Mouse (Mus musculus) midbrain, embryonic 12.5 days (tissue): ENCODE measurements at regions not wholly inside any gene's neighbourhood (a gene's known extent, or its start where the extent isn't known, plus 50 kb on each side); places are given as distances from the start of the nearest gene placed in this dataset.

Experiments used
- ATAC-seq: fragments of 200-750 bp; cut with Nextera tagmentation; 2 replicates; pipeline ENCODE4 v1.8.0; 2017; ENCODE audit warnings: low read depth, moderate TSS enrichment, moderate library complexity; ENCODE audit not compliant: low FRiP score
- H3K27ac ChIP-seq: fragments of 300-500 bp; sonication (generic); replicated peaks from 2 replicates; pipeline ENCODE4 v1.5.1; 2016; ENCODE audit warnings: mild to moderate bottlenecking
- H3K27me3 ChIP-seq: fragments of 300-500 bp; sonication (generic); 2 replicates; pipeline ENCODE4 v1.6.1; 2016; ENCODE audit warnings: mild to moderate bottlenecking
- H3K36me3 ChIP-seq: fragments of 300-500 bp; sonication (generic); 2 replicates; pipeline ENCODE4 v1.6.1; 2016
- H3K4me1 ChIP-seq: fragments of 300-500 bp; sonication (generic); 2 replicates; pipeline ENCODE4 v1.6.1; 2016
- H3K4me2 ChIP-seq: fragments of 300-500 bp; sonication (generic); replicated peaks from 2 replicates; pipeline ENCODE4 v1.6.1; 2016; ENCODE audit warnings: mild to moderate bottlenecking, moderate library complexity
- H3K4me3 ChIP-seq: fragments of 300-500 bp; sonication (generic); 2 replicates; pipeline ENCODE4 v1.5.1; 2016; ENCODE audit warnings: mild to moderate bottlenecking
- H3K9ac ChIP-seq: fragments of 300-500 bp; sonication (generic); replicated peaks from 2 replicates; pipeline ENCODE4 v1.6.1; 2016; ENCODE audit warnings: mild to moderate bottlenecking, moderate library complexity
- H3K9me3 ChIP-seq: fragments of 300-500 bp; sonication (generic); 2 replicates; pipeline ENCODE4 v1.6.1; 2016; ENCODE audit warnings: mild to moderate bottlenecking
- WGBS: fragments of 180-500 bp; shearing (Covaris S2); methylation state at CpG from one replicate; pipeline ENCODE4 v1.1.7; 2016; 5-methylcytosine and 5-hydroxymethylcytosine counted together

DNA sequence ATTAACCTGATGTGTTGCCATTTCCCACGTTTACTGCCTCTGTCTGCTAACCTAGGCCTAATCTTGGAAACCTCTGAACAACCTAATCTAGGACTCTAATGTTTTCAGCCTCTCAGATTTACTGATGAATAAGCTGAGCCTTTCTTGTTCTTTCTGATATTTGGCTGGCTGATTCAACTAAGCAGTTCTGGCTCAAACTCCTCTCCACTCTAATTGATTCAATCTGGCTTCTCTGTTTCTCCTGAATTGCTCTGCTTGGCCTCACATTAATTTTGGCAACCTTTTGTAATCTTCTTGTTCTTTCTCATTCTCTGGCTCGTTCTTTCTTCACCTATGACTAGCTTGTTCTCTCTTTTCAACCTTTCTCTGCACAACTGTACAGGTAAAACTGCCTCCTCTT, 1561.2 kb upstream of the Zeb2 start:
- no peak for ATAC-seq
- Histone ChIP-seq H3K4me1 (no peaks in the 10 kb centered on the region), H3K36me3 (no peaks in the 10 kb centered on the region), H3K27ac (no peak overlapping the region), H3K9me3 (no peaks in the 10 kb centered on the region), H3K4me3 (no peak overlapping the region), H3K27me3 (no peaks in the 10 kb centered on the region), H3K9ac (no peak overlapping the region), H3K4me2 (no peak overlapping the region)
- WGBS: 52% methylated on average over 2 of the region's 2 CpGs

DNA sequence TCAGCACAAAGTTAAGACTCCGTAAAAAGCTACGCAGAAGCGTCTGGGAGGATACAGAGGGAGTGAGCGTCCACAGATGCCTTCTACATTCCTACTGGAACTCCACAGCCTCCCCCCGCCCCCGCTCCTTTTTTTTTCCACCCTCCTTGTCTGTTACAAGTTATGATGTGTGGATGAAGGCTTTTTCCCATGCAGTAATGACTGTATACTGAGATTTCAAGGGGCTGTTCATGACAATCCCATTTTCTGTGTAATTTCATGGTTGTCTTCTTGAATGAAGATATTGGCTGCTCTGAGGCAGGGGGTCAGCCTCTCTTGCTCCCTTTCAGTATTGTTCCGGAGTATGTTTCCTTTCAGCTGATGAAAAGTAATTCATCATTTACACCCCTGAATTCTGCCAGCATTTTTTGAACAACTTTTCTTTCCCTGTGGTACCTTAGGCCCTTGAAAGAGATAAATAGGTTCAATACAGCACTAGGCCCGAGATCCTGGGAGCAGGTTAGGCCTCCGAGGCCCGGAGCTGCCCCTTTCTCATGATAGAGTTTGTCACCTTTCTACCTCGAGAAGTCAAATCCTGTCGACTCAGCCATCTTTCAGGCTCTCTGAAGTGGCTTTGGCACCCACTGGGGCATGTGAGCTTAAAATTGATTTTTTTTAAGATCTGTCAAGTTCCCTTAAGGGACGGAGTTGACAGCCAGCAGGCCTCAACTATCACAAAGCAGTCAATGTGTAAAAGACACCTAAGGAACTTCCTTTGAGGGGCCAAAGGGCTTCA, 1552.5 kb upstream of the Zeb2 start:
- H3K27ac ChIP-seq: peak overlapping the region; percentile 60
- ATAC-seq: peak; percentile 84

DNA sequence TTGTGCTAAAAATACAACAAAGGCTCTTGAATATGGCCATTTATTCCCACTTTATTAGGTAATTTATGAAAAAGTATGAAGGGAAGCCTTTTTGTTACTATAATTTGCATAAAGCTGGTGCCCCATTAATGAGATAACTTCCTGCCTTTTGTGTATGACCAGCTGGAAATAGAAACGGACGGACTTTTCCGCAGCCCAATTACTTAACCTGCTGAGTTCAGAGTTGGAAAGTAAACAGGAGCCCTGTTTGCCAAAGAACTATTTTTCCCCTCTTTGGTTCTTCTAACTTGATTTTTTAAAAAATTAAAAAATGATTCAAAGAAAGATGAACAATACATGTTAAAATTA, 1549.8 kb upstream of the Zeb2 start:
- Histone ChIP-seq H3K9ac (no peak overlapping the region), H3K4me1 (peaks cover 12% of the 10 kb centered on the region), H3K36me3 (no peaks in the 10 kb centered on the region), H3K27me3 (no peaks in the 10 kb centered on the region), H3K9me3 (no peaks in the 10 kb centered on the region), H3K4me2 (peak overlapping the region; percentile 34; the same call in 1 of the 2 replicates), H3K27ac (no peak overlapping the region), H3K4me3 (no peak overlapping the region)
- WGBS: 12% methylated on average over 3 of the region's 3 CpGs
- no peak for ATAC-seq

More for the DNA sequence above, 1552.5 kb upstream of the Zeb2 start:
- Histone ChIP-seq H3K9ac (no peak overlapping the region), H3K4me2 (0 out of 2 replicates have a peak overlapping the region, but pooled peaks have one; percentile 5), H3K4me1 (peaks cover 12% of the 10 kb centered on the region), H3K27me3 (no peaks in the 10 kb centered on the region), H3K4me3 (no peak overlapping the region), H3K36me3 (no peaks in the 10 kb centered on the region), H3K9me3 (no peaks in the 10 kb centered on the region)
- WGBS: 53% methylated on average over 13 of the region's 13 CpGs

DNA sequence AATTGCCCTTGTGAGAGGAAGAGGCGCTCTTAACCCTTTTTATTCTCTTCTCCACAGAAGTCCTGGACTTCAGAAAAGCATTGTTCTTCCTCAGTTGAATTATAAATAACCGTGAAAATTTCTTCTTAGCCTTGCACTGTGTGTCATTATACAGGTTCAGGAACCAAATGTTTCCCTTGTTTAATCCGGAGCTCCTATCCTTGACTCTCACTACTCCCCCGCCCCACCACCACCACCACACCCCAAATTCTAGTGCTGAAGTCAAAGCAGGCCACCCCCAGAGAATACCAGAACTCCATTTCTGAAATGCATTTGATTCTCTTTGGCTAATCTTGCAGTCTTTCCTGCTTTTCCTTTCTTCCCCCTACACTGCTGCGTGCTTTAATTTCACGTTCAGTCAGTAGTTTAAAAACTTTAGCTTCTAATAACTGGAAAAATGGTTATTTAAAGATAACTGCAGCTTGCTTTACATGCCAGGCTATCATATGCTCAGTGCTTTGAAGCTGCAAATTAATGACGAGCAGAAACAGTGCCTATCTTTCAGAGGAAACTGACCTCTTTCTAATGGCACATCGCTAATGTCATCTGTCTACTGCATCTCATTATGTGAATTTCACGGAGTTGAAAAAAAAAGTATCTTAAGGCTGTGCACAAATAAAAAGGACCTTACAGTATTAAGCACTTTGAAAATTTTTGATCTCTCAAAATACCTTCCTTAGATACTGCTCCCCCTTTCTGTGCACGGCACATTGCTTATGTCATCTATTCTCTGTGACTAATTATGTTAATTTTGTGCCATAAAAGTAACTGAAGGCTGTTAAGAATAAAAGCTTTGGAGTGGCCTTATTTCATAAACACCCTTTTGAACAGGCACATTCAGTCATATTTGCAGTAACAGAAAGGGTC, 1549.1 kb upstream of the Zeb2 start:
- peak; percentile 67 for ATAC-seq
- no peak overlapping the region for H3K4me3 ChIP-seq
- 24% methylated on average over 10 of the region's 10 CpGs for WGBS

DNA sequence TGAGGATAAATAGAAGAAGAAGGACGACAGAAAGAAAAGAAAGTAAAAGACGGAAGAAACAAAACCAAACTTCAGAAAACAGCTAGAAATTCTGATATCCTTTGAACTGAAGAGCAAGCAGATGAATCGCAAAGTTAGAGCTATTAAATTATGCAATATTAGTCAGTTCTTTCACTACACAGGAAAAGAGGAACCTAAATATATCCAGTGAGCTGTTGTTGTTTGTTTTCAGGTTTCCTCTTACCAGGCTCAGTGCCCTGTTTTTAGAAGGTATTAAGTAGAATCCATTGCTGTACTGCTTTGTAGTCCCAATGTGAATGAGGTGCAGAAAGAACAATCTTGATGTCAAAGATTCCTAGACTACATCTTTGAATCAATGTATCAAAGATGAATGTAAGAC, 1544.7 kb upstream of the Zeb2 start:
- 82% methylated on average over 3 of the region's 3 CpGs for WGBS
- Histone ChIP-seq H3K4me2 (no peak overlapping the region), H3K27me3 (no peaks in the 10 kb centered on the region), H3K4me3 (no peak overlapping the region), H3K9ac (no peak overlapping the region), H3K9me3 (no peaks in the 10 kb centered on the region), H3K4me1 (peaks cover 10% of the 10 kb centered on the region), H3K36me3 (no peaks in the 10 kb centered on the region), H3K27ac (no peak overlapping the region)
- no peak for ATAC-seq

More for the DNA sequence above, 1549.1 kb upstream of the Zeb2 start:
- peak overlapping the region; percentile 35; the same call in 1 of the 2 replicates for H3K27ac ChIP-seq
- peak overlapping the region; percentile 34 for H3K4me2 ChIP-seq
- H3K9ac ChIP-seq: no peak overlapping the region
- peaks cover 12% of the 10 kb centered on the region for H3K4me1 ChIP-seq
- H3K36me3 ChIP-seq: no peaks in the 10 kb centered on the region
- no peaks in the 10 kb centered on the region for H3K27me3 ChIP-seq
- H3K9me3 ChIP-seq: no peaks in the 10 kb centered on the region

DNA sequence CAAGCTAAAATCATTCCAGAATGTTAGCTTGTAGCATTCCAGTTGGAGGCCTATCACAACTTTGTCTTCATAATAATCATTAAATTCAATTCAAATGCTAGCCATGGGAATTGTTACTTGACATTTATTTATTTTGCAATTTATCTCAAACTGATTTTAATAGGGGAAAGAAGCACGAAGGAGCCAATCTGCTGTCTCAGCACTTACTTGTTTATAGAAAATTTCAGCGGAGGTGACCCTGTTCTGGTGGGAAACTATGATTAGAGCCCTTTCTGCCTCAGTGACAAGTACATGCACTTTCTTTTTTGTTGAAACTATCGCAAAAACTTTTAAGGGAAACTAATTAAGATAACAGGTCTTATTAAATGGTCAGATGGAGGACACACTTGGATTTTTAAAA, 1543.4 kb upstream of the Zeb2 start:
- Histone ChIP-seq H3K4me1 (no peaks in the 10 kb centered on the region), H3K9me3 (no peaks in the 10 kb centered on the region), H3K36me3 (no peaks in the 10 kb centered on the region), H3K4me2 (no peak overlapping the region), H3K9ac (no peak overlapping the region), H3K27me3 (no peaks in the 10 kb centered on the region), H3K4me3 (no peak overlapping the region), H3K27ac (no peak overlapping the region)
- no peak for ATAC-seq
- WGBS: 89% methylated on average over 3 of the region's 3 CpGs

DNA sequence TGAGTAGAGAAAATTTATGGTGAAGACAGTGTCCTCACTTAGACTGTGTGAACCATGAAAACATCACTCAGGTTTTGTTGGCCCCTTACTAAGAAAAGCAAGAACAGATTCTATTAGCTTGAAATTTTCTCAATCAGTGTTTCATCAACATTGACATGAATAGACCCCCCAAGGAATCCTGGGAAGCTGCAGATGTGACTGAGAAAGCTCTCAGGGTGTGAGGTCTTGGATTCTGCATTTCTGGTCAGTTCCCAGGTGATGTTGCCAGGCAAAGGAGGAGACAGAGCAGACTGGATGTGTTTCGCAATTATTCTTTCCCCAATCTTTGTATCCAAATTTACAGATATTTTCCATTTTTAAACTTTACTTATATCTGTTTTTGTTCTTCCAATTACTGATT, 1538.1 kb upstream of the Zeb2 start:
- Histone ChIP-seq H3K4me1 (no peaks in the 10 kb centered on the region), H3K36me3 (no peaks in the 10 kb centered on the region), H3K4me3 (no peak overlapping the region), H3K9me3 (no peaks in the 10 kb centered on the region), H3K9ac (no peak overlapping the region), H3K4me2 (no peak overlapping the region), H3K27me3 (no peaks in the 10 kb centered on the region), H3K27ac (no peak overlapping the region)
- 87% methylated on average over 1 of the region's 1 CpGs for WGBS
- ATAC-seq: no peak

DNA sequence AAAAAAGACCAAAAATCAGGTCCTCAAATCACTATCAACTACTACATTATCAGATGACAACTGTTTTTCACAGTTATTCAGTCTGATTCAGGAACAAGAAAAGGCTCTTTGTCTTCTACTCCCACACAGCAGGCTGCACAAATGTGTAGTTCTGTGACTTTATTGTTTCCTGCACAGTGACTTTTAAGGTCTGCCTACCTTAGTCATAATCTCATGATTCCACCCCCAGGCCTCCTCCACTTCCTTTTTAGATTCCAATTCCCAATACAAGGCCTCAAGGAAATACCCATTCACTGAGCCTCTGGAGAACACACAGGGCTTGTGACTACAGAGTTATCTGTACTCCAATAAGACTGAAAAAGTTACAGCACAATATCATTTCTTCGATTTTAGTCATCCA, 1535.4 kb upstream of the Zeb2 start:
- no peak for ATAC-seq

DNA sequence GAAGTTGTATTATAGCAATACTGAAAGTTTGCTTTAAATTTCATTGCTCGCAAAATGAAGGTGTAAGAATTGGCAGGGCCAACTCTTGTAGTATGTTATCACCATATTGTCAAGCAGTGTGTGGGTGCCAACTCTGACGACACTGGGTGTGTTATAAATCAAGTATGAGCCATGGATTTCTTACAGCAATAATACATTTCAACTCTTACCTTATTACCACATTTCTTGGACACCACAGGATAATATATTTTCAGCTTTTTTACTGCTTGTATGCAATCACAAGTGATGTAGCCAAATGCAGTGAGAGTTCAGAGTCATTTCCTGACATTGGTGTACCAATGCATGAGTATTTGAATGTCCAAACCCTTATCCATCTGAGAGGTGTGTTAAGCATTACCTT, 1529.2 kb upstream of the Zeb2 start:
- H3K27ac ChIP-seq: no peak overlapping the region
- H3K4me3 ChIP-seq: no peak overlapping the region
- no peaks in the 10 kb centered on the region for H3K4me1 ChIP-seq
- no peaks in the 10 kb centered on the region for H3K27me3 ChIP-seq
- no peaks in the 10 kb centered on the region for H3K36me3 ChIP-seq
- H3K9ac ChIP-seq: no peak overlapping the region
- no peaks in the 10 kb centered on the region; the same call in 1 of the 2 replicates for H3K9me3 ChIP-seq
- H3K4me2 ChIP-seq: no peak overlapping the region
- no peak for ATAC-seq
- WGBS: 85% methylated on average over 2 of the region's 2 CpGs

More for the DNA sequence above, 1535.4 kb upstream of the Zeb2 start:
- Histone ChIP-seq H3K9me3 (no peaks in the 10 kb centered on the region; the same call in 1 of the 2 replicates), H3K9ac (no peak overlapping the region), H3K27me3 (no peaks in the 10 kb centered on the region), H3K27ac (no peak overlapping the region), H3K4me2 (no peak overlapping the region), H3K36me3 (no peaks in the 10 kb centered on the region), H3K4me1 (no peaks in the 10 kb centered on the region), H3K4me3 (no peak overlapping the region)
- WGBS: 97% methylated on average over 1 of the region's 1 CpGs

DNA sequence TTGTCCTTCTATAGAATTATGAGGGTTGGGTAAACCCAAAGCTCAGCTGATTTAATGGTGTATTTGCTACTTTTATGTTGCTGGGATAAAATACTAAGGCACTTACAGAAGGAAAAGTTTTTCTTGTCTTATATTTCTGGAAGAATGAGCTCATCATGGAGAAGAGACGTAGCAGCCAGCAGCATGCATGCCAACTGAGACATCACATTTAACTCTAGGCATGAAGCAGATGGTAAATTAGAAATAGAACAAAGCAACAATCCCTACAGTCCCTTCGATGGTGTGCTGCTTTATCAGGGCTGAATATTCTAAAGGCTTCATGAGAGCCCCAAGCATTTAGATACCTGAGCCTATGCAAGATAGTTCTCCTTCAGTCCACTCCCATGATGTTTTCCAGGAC, 1492.0 kb upstream of the Zeb2 start:
- ATAC-seq: no peak
- H3K4me1 ChIP-seq: no peaks in the 10 kb centered on the region
- H3K27me3 ChIP-seq: no peaks in the 10 kb centered on the region
- H3K36me3 ChIP-seq: no peaks in the 10 kb centered on the region
- H3K4me2 ChIP-seq: no peak overlapping the region
- WGBS: 87% methylated on average over 2 of the region's 2 CpGs
- H3K9ac ChIP-seq: no peak overlapping the region
- no peak overlapping the region for H3K27ac ChIP-seq
- H3K4me3 ChIP-seq: no peak overlapping the region
- H3K9me3 ChIP-seq: no peaks in the 10 kb centered on the region

DNA sequence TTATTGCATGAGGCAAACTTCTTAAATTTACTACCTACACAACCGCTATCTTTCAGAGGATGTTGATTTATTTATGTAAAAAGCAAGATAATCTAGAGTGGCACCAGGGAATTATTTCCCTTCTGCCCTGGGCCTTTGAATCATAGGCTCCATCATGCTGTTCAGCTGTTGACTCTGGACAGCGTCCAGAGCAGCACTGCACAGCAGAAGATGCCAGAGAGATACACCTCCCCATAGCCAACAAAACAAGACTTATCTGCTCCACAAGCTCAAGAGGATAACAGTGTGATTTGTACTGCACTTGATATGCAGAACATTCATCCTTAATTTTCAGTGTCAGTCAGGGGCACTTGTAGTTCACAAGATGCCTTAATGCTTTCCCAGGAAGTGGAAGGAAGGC, 1464.6 kb upstream of the Zeb2 start:
- H3K9me3 ChIP-seq: no peaks in the 10 kb centered on the region
- H3K4me1 ChIP-seq: no peaks in the 10 kb centered on the region
- no peaks in the 10 kb centered on the region for H3K27me3 ChIP-seq
- H3K9ac ChIP-seq: no peak overlapping the region
- no peak overlapping the region for H3K4me3 ChIP-seq
- no peaks in the 10 kb centered on the region for H3K36me3 ChIP-seq
- no peak overlapping the region for H3K4me2 ChIP-seq
- WGBS: 77% methylated on average over 2 of the region's 2 CpGs
- ATAC-seq: no peak
- no peak overlapping the region for H3K27ac ChIP-seq

DNA sequence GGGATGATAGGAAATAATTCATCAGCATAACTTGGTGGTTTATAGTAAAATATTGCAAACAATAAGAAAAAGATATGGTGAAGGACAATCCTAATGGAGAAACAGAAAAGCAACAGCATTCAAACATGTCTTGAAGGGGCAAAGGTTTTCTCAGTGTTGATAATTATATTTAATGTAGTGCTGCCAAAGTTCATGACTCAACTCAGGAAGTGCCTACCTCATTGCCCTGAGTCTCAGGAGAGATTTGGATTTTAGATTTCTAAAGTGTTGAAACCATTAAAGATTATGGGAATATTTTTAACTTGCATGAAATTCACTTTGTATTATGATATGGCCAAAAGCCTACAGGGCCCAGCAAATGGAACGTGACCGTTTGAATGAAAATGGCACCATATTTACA, 1453.2 kb upstream of the Zeb2 start:
- no peaks in the 10 kb centered on the region for H3K27me3 ChIP-seq
- no peak overlapping the region for H3K4me2 ChIP-seq
- no peak overlapping the region for H3K4me3 ChIP-seq
- H3K36me3 ChIP-seq: no peaks in the 10 kb centered on the region
- H3K4me1 ChIP-seq: no peaks in the 10 kb centered on the region
- H3K9me3 ChIP-seq: no peaks in the 10 kb centered on the region
- 90% methylated on average over 2 of the region's 2 CpGs for WGBS
- no peak overlapping the region for H3K27ac ChIP-seq
- no peak for ATAC-seq
- no peak overlapping the region for H3K9ac ChIP-seq
